Mouse (Mus musculus) ES-E14 (cell line): ENCODE data around the gene Car7. TPM values are rescaled to one million over a fixed set of nuclear protein-coding genes. Genes with fewer than 3 reads are reported as not detected.

Experiments used
- DNase-seq: peaks from one replicate; pipeline ENCODE4 v3.0.0-alpha.2; 2013; ENCODE audit warnings: low read depth, low spot score
- H3K27ac ChIP-seq: 2 replicates; pipeline ENCODE4 v1.5.1; 2012; ENCODE audit warnings: low read depth, mild to moderate bottlenecking, low read length, moderate library complexity, mixed read lengths; ENCODE audit not compliant: poor library complexity, insufficient read depth, severe bottlenecking
- H3K36me3 ChIP-seq: 2 replicates; pipeline ENCODE4 v1.6.1; 2012; ENCODE audit warnings: mild to moderate bottlenecking, low read length, moderate library complexity, mixed read lengths; ENCODE audit not compliant: control insufficient read depth, poor library complexity, insufficient read depth, severe bottlenecking
- H3K4me1 ChIP-seq, 2 experiments: fragments of 150-350 bp in 1 of 2; sonication (generic) in 1 of 2; 2 replicates each; pipeline ENCODE4 v1.6.1; 2012; ENCODE audit warnings: low read length in 2 of 2, mild to moderate bottlenecking in 1 of 2, mixed read lengths in 1 of 2; ENCODE audit not compliant: control insufficient read depth in 2 of 2, insufficient read depth in 2 of 2, poor library complexity in 1 of 2
- H3K4me3 ChIP-seq, 2 experiments: fragments of 150-350 bp in 1 of 2; sonication (generic) in 1 of 2; 2 replicates each; pipeline ENCODE4 v1.5.1; 2012; ENCODE audit warnings: low read length in 2 of 2, low read depth in 1 of 2, mild to moderate bottlenecking in 1 of 2, mixed read lengths in 1 of 2; ENCODE audit not compliant: insufficient read depth in 1 of 2, poor library complexity in 1 of 2, severe bottlenecking in 1 of 2
- H3K9ac ChIP-seq: 2 replicates; pipeline ENCODE4 v1.6.1; 2012; ENCODE audit warnings: low read depth, mild to moderate bottlenecking, low read length, mixed read lengths; ENCODE audit not compliant: poor library complexity, insufficient read depth, severe bottlenecking
- H3K9me3 ChIP-seq: fragments of 150-350 bp; sonication (generic); 2 replicates; pipeline ENCODE4 v1.6.1; 2012; ENCODE audit warnings: low read depth, mild to moderate bottlenecking, low read length; ENCODE audit not compliant: control insufficient read depth, insufficient read depth
- CHD2 ChIP-seq: IDR thresholded peaks from 2 replicates; pipeline ENCODE4 v1.6.1; 2014; ENCODE audit warnings: mild to moderate bottlenecking, low read depth, low read length, inconsistent platforms
- HCFC1 ChIP-seq: IDR thresholded peaks from 2 replicates; pipeline ENCODE4 v1.6.1; 2012; ENCODE audit warnings: low read length, inconsistent platforms, borderline replicate concordance; ENCODE audit not compliant: insufficient read depth
- MAFK ChIP-seq: IDR thresholded peaks from 2 replicates; pipeline ENCODE4 v1.6.1; 2014; ENCODE audit warnings: mild to moderate bottlenecking, low read depth, low read length, inconsistent platforms; ENCODE audit not compliant: insufficient read depth
- ZC3H11A ChIP-seq: IDR thresholded peaks from 2 replicates; pipeline ENCODE4 v1.6.1; 2012; ENCODE audit warnings: low read depth, mild to moderate bottlenecking, inconsistent platforms, low read length, borderline replicate concordance
- ZNF384 ChIP-seq: IDR thresholded peaks from 2 replicates; pipeline ENCODE4 v1.6.1; 2012; ENCODE audit warnings: low read depth, low read length, inconsistent platforms
- in situ Hi-C, 2 experiments: fragments of 600-800 bp; cut with MboI; formaldehyde crosslinking; loops; one replicate each; pipeline ENCODE4 v1.15.1; 2025; ENCODE audit warnings: low sequenced_read_pairs in 2 of 2, inconsistent platforms in 1 of 2; ENCODE audit not compliant: unreplicated experiment in 2 of 2
- total RNA-seq: library from RNA; depleted of rRNA; stranded (reverse); fragments of 300-350 nt; gene quantifications from 2 replicates; pipeline ENCODE4 v1.2.3, GENCODE M21; 2012; rRNA removed

Gene Car7
- total RNA-seq, 1 experiment = 1.1 TPM

- in situ Hi-C loops = no loop called here
- no peak for DNase-seq
- Histone ChIP-seq H3K27ac (no peak overlapping the region), H3K9me3 (no peaks in the 10 kb centered on the region), H3K9ac (no peak overlapping the region), H3K36me3 (peaks cover 27% of the 10 kb centered on the region), H3K4me1 (peaks cover 8% of the 10 kb centered on the region in 2 experiments; a peak in 3 of 4 replicates), H3K4me3 (no peak overlapping the region)
- TF ChIP-seq CHD2 (no peak), ZNF384 (no peak)
Measured at GRCm38 (mm10) chr8:104594611-104595362, 60.3 kb downstream of the Car7 start.

- Histone ChIP-seq H3K4me3 (no peak overlapping the region), H3K9me3 (no peaks in the 10 kb centered on the region), H3K4me1 (peaks cover 4 to 5% of the 10 kb centered on the region in 2 experiments), H3K36me3 (peaks cover 27% of the 10 kb centered on the region), H3K27ac (no peak overlapping the region), H3K9ac (no peak overlapping the region)
- no peak for TF ChIP-seq ZC3H11A
- no peak for TF ChIP-seq HCFC1
- TF ChIP-seq MAFK = peak; percentile 66; the same call in 1 of the 2 replicates
- TF ChIP-seq CHD2 = no peak
- no peak for TF ChIP-seq ZNF384
- no peak for DNase-seq
- in situ Hi-C loops = no loop called here
Measured at GRCm38 (mm10) chr8:104595773-104596536, 61.5 kb downstream of the Car7 start.

- H3K9ac ChIP-seq = no peak overlapping the region
- no peak overlapping the region for H3K4me3 ChIP-seq
- DNase-seq = no peak
- H3K9me3 ChIP-seq = no peaks in the 10 kb centered on the region
- in situ Hi-C loops = no loop called here
- peaks cover 27% of the 10 kb centered on the region for H3K36me3 ChIP-seq
- H3K4me1 ChIP-seq = peaks cover 3 to 9% of the 10 kb centered on the region in 2 experiments; a peak in 2 of 4 replicates
- no peak overlapping the region for H3K27ac ChIP-seq
- no peak for TF ChIP-seq ZNF384
- TF ChIP-seq ZC3H11A = no peak
- TF ChIP-seq CHD2 = no peak
- TF ChIP-seq HCFC1 = no peak
- no peak for TF ChIP-seq MAFK
Measured at GRCm38 (mm10) chr8:104597656-104598055, 63.2 kb downstream of the Car7 start.

GRCm38 (mm10) chr8:104598496-104598895 lies 64.0 kb downstream of the Car7 start:
- peaks cover 25% of the 10 kb centered on the region for H3K36me3 ChIP-seq
- H3K4me1 ChIP-seq = peaks cover 3 to 10% of the 10 kb centered on the region in 2 experiments; a peak in 2 of 4 replicates
- TF ChIP-seq CHD2 (no peak), ZC3H11A (no peak), MAFK (no peak), ZNF384 (no peak), HCFC1 (no peak)
- H3K9ac ChIP-seq = no peak overlapping the region
- H3K4me3 ChIP-seq = no peak overlapping the region
- no peak overlapping the region for H3K27ac ChIP-seq
- no peak for DNase-seq
- in situ Hi-C loops = no loop called here
- H3K9me3 ChIP-seq = no peaks in the 10 kb centered on the region

Other genes with a start within 250 kb of the Car7 start
- gene Cmtm2a, start 241.5 kb upstream of the Car7 start, total RNA-seq = not detected in 2 replicates
- not detected in 2 replicates for gene Gm45711, start 224.6 kb upstream of the Car7 start, total RNA-seq
- gene Cmtm1, start 224.5 kb upstream of the Car7 start, total RNA-seq = not detected in 2 replicates
- not detected in 2 replicates for gene Gm11020, start 213.1 kb upstream of the Car7 start, total RNA-seq
- not detected in 2 replicates for gene Cmtm2b, start 212.5 kb upstream of the Car7 start, total RNA-seq
- gene Cmtm3, start 195.3 kb upstream of the Car7 start, total RNA-seq = 8.0 and 12.6 TPM in 2 replicates
- 20.5 and 21.3 TPM in 2 replicates for gene Cmtm4, start 138.9 kb upstream of the Car7 start, total RNA-seq
- gene Dync1li2, start 91.6 kb upstream of the Car7 start, total RNA-seq = 27.5 and 28.9 TPM in 2 replicates
- 0.26 and 0.45 TPM in 2 replicates for gene Terb1, start 24.8 kb upstream of the Car7 start, total RNA-seq
- gene Nae1, start 52 bp upstream of the Car7 start, total RNA-seq = 29.9 and 42.8 TPM in 2 replicates
- gene Pdp2, start 56.8 kb downstream of the Car7 start, total RNA-seq = 11.2 and 13.5 TPM in 2 replicates
- not detected in 2 replicates for gene Cdh16, start 89.7 kb downstream of the Car7 start, total RNA-seq
- 2.7 and 3.4 TPM in 2 replicates for gene Rrad, start 96.6 kb downstream of the Car7 start, total RNA-seq
- gene Ciao2b, start 107.3 kb downstream of the Car7 start, total RNA-seq = 71.9 and 81.9 TPM in 2 replicates
- gene Ces2a, start 199.3 kb downstream of the Car7 start, total RNA-seq = not detected in 2 replicates